In the genomic region with DNA sequence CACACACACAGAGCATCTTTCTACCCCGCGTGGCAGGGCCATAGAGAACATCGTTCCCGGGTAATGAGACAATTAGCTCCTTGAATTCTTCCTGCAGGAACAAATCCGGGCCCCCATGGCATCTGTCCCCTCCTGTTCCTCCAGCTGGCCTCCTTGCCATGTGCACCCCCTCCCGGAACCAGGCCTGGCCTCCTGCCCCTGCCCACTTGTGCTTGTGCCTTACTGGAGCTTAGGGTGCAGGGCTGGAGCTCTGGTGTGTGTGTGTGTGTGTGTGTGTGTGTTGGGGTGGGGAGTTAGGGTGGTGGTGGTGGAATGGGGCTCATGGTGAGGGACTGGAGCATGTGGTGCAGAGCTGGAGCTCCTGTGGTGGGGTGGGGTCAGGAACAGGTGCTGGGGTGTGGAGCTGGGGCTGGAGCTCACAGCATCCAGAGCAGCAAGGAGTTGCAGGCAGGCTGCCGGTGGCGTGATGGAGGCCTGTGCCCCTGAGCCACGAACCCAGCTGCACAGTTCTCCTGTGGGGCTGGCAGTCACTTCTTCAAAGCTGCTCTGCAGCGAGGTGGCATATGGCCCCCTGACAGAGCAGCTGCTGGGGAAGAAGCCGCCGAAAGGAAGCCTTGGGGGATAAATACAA, we compare ENCODE assay signal across 10 mouse cellular contexts. TPM values are rescaled to one million over a fixed set of nuclear protein-coding genes. Genes with fewer than 3 reads are reported as not detected.
DNase-seq lines count a peak whose midpoint lies in the region; ATAC-seq and TF ChIP-seq lines count a peak whose summit lies in the region.
"Had no signal": no experiment of that assay in that cellular context is flagged by ENCODE, and none has a peak within 500 bp of the region (broad histone marks: within the 10 kb centered on the region; RNA-seq: fewer than 3 reads in every experiment).

No protein-coding gene starts in this region.

- no peak for TF ChIP-seq CTCF in kidney, postnatal 0 days (IDR thresholded peaks at IDR 0.05; ENCODE audit: low read depth)

- WGBS in kidney, postnatal 0 days = 67% methylated on average over 12 of the region's 12 CpGs
- 56% methylated on average over 12 of the region's 12 CpGs for WGBS in forebrain, embryonic 11.5 days

- no peak overlapping the region for H3K4me3 ChIP-seq in kidney, postnatal 0 days (replicated peaks; ENCODE audit: low read depth, low read length)
- no peak overlapping the region for H3K4me3 ChIP-seq in forebrain, embryonic 11.5 days (ENCODE audit: low read depth, low read length)

- H3K4me1 ChIP-seq in kidney, postnatal 0 days (replicated peaks; ENCODE audit: insufficient read depth, low read length) = no peaks in the 10 kb centered on the region
- H3K4me1 ChIP-seq in forebrain, embryonic 11.5 days (replicated peaks; ENCODE audit: control insufficient read depth, insufficient read depth, low read length) = no peaks in the 10 kb centered on the region; the same call in 1 of the 2 replicates

- H3K27me3 ChIP-seq in kidney, postnatal 0 days (ENCODE audit: insufficient read depth, low read length) = no peaks in the 10 kb centered on the region
- no peaks in the 10 kb centered on the region for H3K27me3 ChIP-seq in forebrain, embryonic 11.5 days (ENCODE audit: control insufficient read depth, insufficient read depth, low read length)

- ATAC-seq in kidney, postnatal 0 days (replicated peaks; ENCODE audit: low FRiP score, low read depth) = 0 out of 2 replicates have a peak, but pooled peaks have one; percentile 13
- no peak for ATAC-seq in forebrain, embryonic 11.5 days (replicated peaks; ENCODE audit: low FRiP score)

- H3K4me2 ChIP-seq in kidney, postnatal 0 days (ENCODE audit: low read length) = no peak overlapping the region
- no peak overlapping the region for H3K4me2 ChIP-seq in forebrain, embryonic 11.5 days (ENCODE audit: low read depth, low read length, severe bottlenecking)
- H3K4me2 ChIP-seq: lung, embryonic 14.5 days had no signal

- intact Hi-C loops in left cerebral cortex, postnatal 10 days (cut with DNase I) = no loop called here
- intact Hi-C loops in heart, postnatal 25 days (cut with DNase I) = no loop called here

- H3K36me3 ChIP-seq in kidney, postnatal 0 days (ENCODE audit: insufficient read depth, low read length) = no peaks in the 10 kb centered on the region
- H3K36me3 ChIP-seq in forebrain, embryonic 11.5 days (ENCODE audit: control insufficient read depth, insufficient read depth, low read length) = no peaks in the 10 kb centered on the region

- DNase-seq in kidney, postnatal 0 days (ENCODE audit: low spot score) = no peak
- DNase-seq in kidney, postnatal 4 days = no peak
- DNase-seq in forebrain, embryonic 11.5 days (ENCODE audit: low spot score) = peak; percentile 59
- DNase-seq in left cerebral cortex, postnatal 10 days (ENCODE audit: extremely low spot score in 1 of 2, low spot score in 2 of 2) = peak; percentile 23 to 53
- DNase-seq in right cerebral cortex, postnatal 10 days (ENCODE audit: low spot score in 2 of 2) = peak; percentile 56 to 73
- no peak for DNase-seq in heart, postnatal 25 days (ENCODE audit: low spot score)
- no peak for DNase-seq in spleen, adult 12 weeks (ENCODE audit: low spot score)
- no peak for DNase-seq in gastrocnemius, adult 8-10 months (ENCODE audit: low spot score in 2 of 2)
- DNase-seq: heart, adult 18-20 months; lung, embryonic 14.5 days had no signal

- no peak overlapping the region for H3K27ac ChIP-seq in kidney, postnatal 0 days
- 0 out of 2 replicates have a peak overlapping the region, but pooled peaks have one; percentile 37 for H3K27ac ChIP-seq in forebrain, embryonic 11.5 days (ENCODE audit: low read depth, low read length)

- H3K9me3 ChIP-seq in kidney, postnatal 0 days (replicated peaks; ENCODE audit: low read length) = no peaks in the 10 kb centered on the region
- H3K9me3 ChIP-seq in forebrain, embryonic 11.5 days (ENCODE audit: control insufficient read depth, low read length) = no peaks in the 10 kb centered on the region

- no peak overlapping the region for H3K9ac ChIP-seq in kidney, postnatal 0 days (ENCODE audit: low read depth, low read length)
- H3K9ac ChIP-seq in forebrain, embryonic 11.5 days (ENCODE audit: low read length) = no peak overlapping the region
- H3K9ac ChIP-seq: lung, embryonic 14.5 days had no signal

RNA-seq across cellular contexts. Expression of a gene that starts 44.2 kb away (rescaled TPM):
- 421 and 445 TPM in 2 replicates for polyA plus RNA-seq in kidney, postnatal 0 days (2015; fragmentation: Nextera tagmentation; extraction: Ambion mirVana)
- polyA plus RNA-seq in forebrain, embryonic 11.5 days (2014; fragmentation: Nextera tagmentation; extraction: Ambion mirVana) = 328 and 341 TPM in 2 replicates
- 10 to 100 TPM; 60.1 to 66.0 TPM for total RNA-seq in left cerebral cortex, postnatal 10 days (2021)
- 10 to 100 TPM; 22.8 to 24.3 TPM for total RNA-seq in heart, postnatal 25 days (2021)
- total RNA-seq in gastrocnemius, adult 8-10 months (2022) = 10 to 100 TPM; 30.6 to 84.1 (median 36.1) TPM

RNA-seq across cellular contexts. Expression of a gene that starts 44.5 kb away (rescaled TPM):
- 48.1 and 53.1 TPM in 2 replicates for polyA plus RNA-seq in kidney, postnatal 0 days (2015; fragmentation: Nextera tagmentation; extraction: Ambion mirVana)
- polyA plus RNA-seq in forebrain, embryonic 11.5 days (2014; fragmentation: Nextera tagmentation; extraction: Ambion mirVana) = 103 and 112 TPM in 2 replicates
- total RNA-seq in left cerebral cortex, postnatal 10 days (2021) = 100 to 1,000 TPM; 166 to 168 TPM
- total RNA-seq in heart, postnatal 25 days (2021) = 1 to 10 TPM; 6.2 to 7.5 TPM
- 10 to 100 TPM in 2 of 4 experiments, 1 to 10 TPM in 2; 8.1 to 15.5 (median 10.3) TPM for total RNA-seq in gastrocnemius, adult 8-10 months (2022)

Comparison
In these comparisons a context has a peak if more than half of its experiments do, and no peak if none do; other contexts are left out.
1. DNase-seq: peak in forebrain, embryonic 11.5 days (single experiment), left cerebral cortex, postnatal 10 days (2 of 2) and right cerebral cortex, postnatal 10 days (2 of 2); none in kidney, postnatal 0 days (single experiment), kidney, postnatal 4 days (0 of 2), heart, postnatal 25 days (single experiment), spleen, adult 12 weeks (single experiment) and gastrocnemius, adult 8-10 months (0 of 2).
2. RNA of a gene that starts 44.5 kb away (total RNA-seq): 166 to 168 TPM in left cerebral cortex, postnatal 10 days; 8.1 to 15.5 TPM in gastrocnemius, adult 8-10 months and 6.2 to 7.5 TPM in heart, postnatal 25 days; every median in the first group is over 10 times any median in the second.